Mouse (Mus musculus) kidney, postnatal 0 days (tissue): Measurements from ENCODE around the gene Gm45623. TPM values are rescaled to one million over a fixed set of nuclear protein-coding genes. Genes with fewer than 3 reads are reported as not detected.

Experiments used
- ATAC-seq: fragments of 200-750 bp; cut with Nextera tagmentation; replicated peaks from 2 replicates; pipeline ENCODE4 v1.8.0; 2017; ENCODE audit warnings: low read depth, moderate number of reproducible peaks, moderate TSS enrichment, moderate library complexity; ENCODE audit not compliant: low FRiP score
- DNase-seq: peaks from one replicate; pipeline ENCODE4 v3.0.0-alpha.2; 2016; ENCODE audit warnings: low spot score
- H3K27ac ChIP-seq: fragments of 300-500 bp; sonication (generic); 2 replicates; pipeline ENCODE4 v1.5.1; 2014; ENCODE audit warnings: mild to moderate bottlenecking
- H3K27me3 ChIP-seq: fragments of 300-500 bp; sonication (generic); 2 replicates; pipeline ENCODE4 v1.6.1; 2014; ENCODE audit warnings: low read length, mixed read lengths; ENCODE audit not compliant: insufficient read depth
- H3K36me3 ChIP-seq: fragments of 300-500 bp; sonication (generic); 2 replicates; pipeline ENCODE4 v1.6.1; 2014; ENCODE audit warnings: low read length, mixed read lengths; ENCODE audit not compliant: insufficient read depth
- H3K4me1 ChIP-seq: fragments of 300-500 bp; sonication (generic); replicated peaks from 2 replicates; pipeline ENCODE4 v1.6.1; 2014; ENCODE audit warnings: antibody characterized with exemption, low read length, mixed read lengths; ENCODE audit not compliant: insufficient read depth
- H3K4me2 ChIP-seq: fragments of 300-500 bp; sonication (generic); 2 replicates; pipeline ENCODE4 v1.6.1; 2014; ENCODE audit warnings: mild to moderate bottlenecking, low read length, moderate library complexity, mixed read lengths
- H3K4me3 ChIP-seq: fragments of 300-500 bp; sonication (generic); replicated peaks from 2 replicates; pipeline ENCODE4 v1.5.1; 2014; ENCODE audit warnings: low read depth, low read length
- H3K9ac ChIP-seq: fragments of 300-500 bp; sonication (generic); 2 replicates; pipeline ENCODE4 v1.6.1; 2014; ENCODE audit warnings: low read depth, low read length
- H3K9me3 ChIP-seq: fragments of 300-500 bp; sonication (generic); replicated peaks from 2 replicates; pipeline ENCODE4 v1.6.1; 2016; ENCODE audit warnings: low read length, inconsistent platforms, mixed read lengths
- CTCF ChIP-seq: IDR thresholded peaks from 2 replicates; pipeline ENCODE4 v1.5.1; 2016; ENCODE audit warnings: antibody characterized with exemption, low read depth, mild to moderate bottlenecking, moderate library complexity
- WGBS: fragments of 180-500 bp; shearing (Covaris S2); extraction: QIAGEN DNeasy Blood & Tissue Kit; methylation state at CpG from one replicate; pipeline ENCODE4 v1.1.7; 2014; 5-methylcytosine and 5-hydroxymethylcytosine counted together
- polyA plus RNA-seq: library from polyadenylated mRNA; unstranded; fragments of >200 nt; fragmentation: Nextera tagmentation; extraction: Ambion mirVana; gene quantifications from 2 replicates; pipeline ENCODE4 v1.2.1, GENCODE M21; 2015

Gm45623 gene
- polyA plus RNA-seq, 1 experiment from 2014 or later, result not detected

- no peak for TF ChIP-seq CTCF
- WGBS, result 63% methylated on average over 10 of the region's 10 CpGs
- H3K4me2 ChIP-seq, result no peak overlapping the region
- no peaks in the 10 kb centered on the region for H3K9me3 ChIP-seq
- no peak overlapping the region for H3K9ac ChIP-seq
- H3K4me1 ChIP-seq, result peaks cover 12% of the 10 kb centered on the region; the same call in 1 of the 2 replicates
- 0 out of 2 replicates have a peak overlapping the region, but pooled peaks have one; percentile 6 for H3K27ac ChIP-seq
- ATAC-seq (no peak), DNase-seq (no peak)
- H3K4me3 ChIP-seq, result no peak overlapping the region
- 0 out of 2 replicates have a peak, but pooled peaks cover 2% of the 10 kb centered on the region for H3K36me3 ChIP-seq
- peaks cover 5% of the 10 kb centered on the region; the same call in 1 of the 2 replicates for H3K27me3 ChIP-seq
Measured at GRCm38 (mm10) chr13:56746739-56747532, 6.7 kb downstream of the Gm45623 start.

GRCm38 (mm10) chr13:56742325-56742901, 11.2 kb downstream of the Gm45623 start:
- Histone ChIP-seq H3K9me3 (no peaks in the 10 kb centered on the region), H3K4me3 (no peak overlapping the region), H3K27me3 (no peaks in the 10 kb centered on the region), H3K4me2 (no peak overlapping the region), H3K4me1 (peaks cover 2% of the 10 kb centered on the region; the same call in 1 of the 2 replicates), H3K9ac (no peak overlapping the region), H3K36me3 (peaks cover 19% of the 10 kb centered on the region), H3K27ac (no peak overlapping the region)
- ATAC-seq (no peak), DNase-seq (no peak)
- 77% methylated on average over 6 of the region's 6 CpGs for WGBS
- TF ChIP-seq CTCF, result no peak

GRCm38 (mm10) chr13:56741691-56742090, 11.9 kb downstream of the Gm45623 start:
- ATAC-seq, result no peak
- Histone ChIP-seq H3K4me2 (no peak overlapping the region), H3K9ac (no peak overlapping the region), H3K27ac (no peak overlapping the region), H3K27me3 (no peaks in the 10 kb centered on the region), H3K36me3 (peaks cover 25% of the 10 kb centered on the region), H3K4me1 (no peaks in the 10 kb centered on the region), H3K9me3 (no peaks in the 10 kb centered on the region), H3K4me3 (no peak overlapping the region)
- no peak for TF ChIP-seq CTCF
- WGBS, result 87% methylated on average over 7 of the region's 7 CpGs
- no peak for DNase-seq

- Histone ChIP-seq H3K27me3 (no peaks in the 10 kb centered on the region), H3K9ac (no peak overlapping the region), H3K27ac (no peak overlapping the region), H3K4me2 (no peak overlapping the region), H3K36me3 (peaks cover 28% of the 10 kb centered on the region), H3K4me3 (no peak overlapping the region), H3K9me3 (no peaks in the 10 kb centered on the region), H3K4me1 (no peaks in the 10 kb centered on the region)
- DNase-seq (no peak), ATAC-seq (no peak)
- TF ChIP-seq CTCF, result no peak
- WGBS, result 86% methylated on average over 6 of the region's 6 CpGs
Measured at GRCm38 (mm10) chr13:56740496-56740895, 13.1 kb downstream of the Gm45623 start.

GRCm38 (mm10) chr13:56739556-56739955, 14.1 kb downstream of the Gm45623 start:
- Histone ChIP-seq H3K27me3 (no peaks in the 10 kb centered on the region), H3K27ac (no peak overlapping the region)

GRCm38 (mm10) chr13:56735212-56735875, 18.3 kb downstream of the Gm45623 start:
- no peak overlapping the region for H3K27ac ChIP-seq
- 40% methylated on average over 6 of the region's 6 CpGs for WGBS
- no peak overlapping the region for H3K4me3 ChIP-seq
- ATAC-seq, result no peak
- no peaks in the 10 kb centered on the region for H3K27me3 ChIP-seq
- H3K36me3 ChIP-seq, result peaks cover 45% of the 10 kb centered on the region
- H3K4me2 ChIP-seq, result no peak overlapping the region
- no peaks in the 10 kb centered on the region for H3K9me3 ChIP-seq
- no peaks in the 10 kb centered on the region for H3K4me1 ChIP-seq
- H3K9ac ChIP-seq, result no peak overlapping the region
- peak; percentile 78 for TF ChIP-seq CTCF
- peak; percentile 74 for DNase-seq

More at GRCm38 (mm10) chr13:56739556-56739955, 14.1 kb downstream of the Gm45623 start:
- H3K4me3 ChIP-seq, result no peak overlapping the region
- 90% methylated on average over 5 of the region's 5 CpGs for WGBS
- no peak for ATAC-seq
- H3K9ac ChIP-seq, result no peak overlapping the region
- no peaks in the 10 kb centered on the region for H3K4me1 ChIP-seq
- DNase-seq, result no peak
- H3K4me2 ChIP-seq, result no peak overlapping the region
- H3K36me3 ChIP-seq, result peaks cover 30% of the 10 kb centered on the region
- TF ChIP-seq CTCF, result no peak
- no peaks in the 10 kb centered on the region for H3K9me3 ChIP-seq
